Mouse (Mus musculus): ENCODE results near the gene Fyn.
A peak's percentile ranks its signal among the peaks of the same experiment; 100 is the strongest.

Fyn gene

GRCm38 (mm10) chr10:39412826-39413620 lies 44.4 kb downstream of the Fyn start:
- DNase-seq: no peak

- no peak for DNase-seq
Observed at GRCm38 (mm10) chr10:39414068-39414467, 45.4 kb downstream of the Fyn start.

GRCm38 (mm10) chr10:39415586-39415985 lies 46.9 kb downstream of the Fyn start:
- DNase-seq: peak; percentile 56 to 74

- no peak for DNase-seq
Observed at GRCm38 (mm10) chr10:39417611-39418010, 49.0 kb downstream of the Fyn start.

GRCm38 (mm10) chr10:39418395-39418794 lies 49.7 kb downstream of the Fyn start:
- no peak for DNase-seq

GRCm38 (mm10) chr10:39420842-39421617 lies 52.4 kb downstream of the Fyn start:
- DNase-seq: peak; percentile 71 to 75

- no peak for DNase-seq
Observed at GRCm38 (mm10) chr10:39421772-39422171, 53.1 kb downstream of the Fyn start.

GRCm38 (mm10) chr10:39424643-39425042 lies 56.0 kb downstream of the Fyn start:
- DNase-seq: peak; percentile 45 to 48

GRCm38 (mm10) chr10:39426033-39426432 lies 57.4 kb downstream of the Fyn start:
- no peak for DNase-seq

- peak in 1 of 2 experiments; percentile 39 for DNase-seq
Observed at GRCm38 (mm10) chr10:39426833-39427490, 58.3 kb downstream of the Fyn start.

GRCm38 (mm10) chr10:39429661-39430060 lies 61.0 kb downstream of the Fyn start:
- no peak for DNase-seq

- no peak for DNase-seq
Observed at GRCm38 (mm10) chr10:39430074-39430764, 61.6 kb downstream of the Fyn start.

GRCm38 (mm10) chr10:39431265-39431664 lies 62.6 kb downstream of the Fyn start:
- no peak for DNase-seq

- no peak for DNase-seq
Observed at GRCm38 (mm10) chr10:39432648-39433568, 64.3 kb downstream of the Fyn start.

- DNase-seq: no peak
Observed at GRCm38 (mm10) chr10:39433893-39434292, 65.2 kb downstream of the Fyn start.

- no peak for DNase-seq
Observed at GRCm38 (mm10) chr10:39434758-39435448, 66.2 kb downstream of the Fyn start.

GRCm38 (mm10) chr10:39438905-39439304 lies 70.2 kb downstream of the Fyn start:
- DNase-seq: no peak

- DNase-seq: peak; percentile 55 to 56
Observed at GRCm38 (mm10) chr10:39440506-39440905, 71.9 kb downstream of the Fyn start.

GRCm38 (mm10) chr10:39441636-39442035 lies 73.0 kb downstream of the Fyn start:
- DNase-seq: no peak

- no peak for DNase-seq
Observed at GRCm38 (mm10) chr10:39443122-39443521, 74.5 kb downstream of the Fyn start.

- DNase-seq: peak in 1 of 2 experiments; percentile 33
Observed at GRCm38 (mm10) chr10:39443947-39444346, 75.3 kb downstream of the Fyn start.

Measured in cerebellum, adult 18-20 months (tissue).